Mouse (Mus musculus): ENCODE measurements around the gene Tspo. TPM values are rescaled to one million over a fixed set of nuclear protein-coding genes. Genes with fewer than 3 reads are reported as not detected.

The Tspo gene
- total and polyA plus RNA-seq, 3 experiments, result 20.8 to 70.3 (median 42.4) TPM

DNA sequence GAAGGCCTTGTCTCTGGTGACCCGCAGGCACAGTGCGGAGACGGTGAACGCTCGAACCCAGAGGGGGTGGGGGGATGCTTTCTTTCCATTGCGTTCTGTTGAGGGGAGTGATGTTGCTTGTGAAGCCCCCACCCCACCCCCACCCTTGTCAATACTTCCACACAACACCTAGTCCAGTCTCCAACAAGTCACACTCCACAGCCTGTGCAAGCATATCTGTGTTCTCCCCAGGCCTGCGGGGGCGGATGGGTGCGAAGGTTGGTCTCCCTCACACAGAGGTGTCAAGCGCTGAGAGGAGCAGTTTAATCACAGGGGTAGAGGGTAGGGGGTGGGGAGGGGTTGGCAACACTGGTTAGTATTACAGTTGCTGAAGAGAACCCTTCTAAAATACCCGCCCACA lies 42.8 kb downstream of the Tspo start:
- in situ Hi-C loops (cut with MboI; ENCODE audit: low pct_ligation_motif_present, low pct_unique_long_range_greater_than_20kb, low sequenced_read_pairs), result no loop called here

DNA sequence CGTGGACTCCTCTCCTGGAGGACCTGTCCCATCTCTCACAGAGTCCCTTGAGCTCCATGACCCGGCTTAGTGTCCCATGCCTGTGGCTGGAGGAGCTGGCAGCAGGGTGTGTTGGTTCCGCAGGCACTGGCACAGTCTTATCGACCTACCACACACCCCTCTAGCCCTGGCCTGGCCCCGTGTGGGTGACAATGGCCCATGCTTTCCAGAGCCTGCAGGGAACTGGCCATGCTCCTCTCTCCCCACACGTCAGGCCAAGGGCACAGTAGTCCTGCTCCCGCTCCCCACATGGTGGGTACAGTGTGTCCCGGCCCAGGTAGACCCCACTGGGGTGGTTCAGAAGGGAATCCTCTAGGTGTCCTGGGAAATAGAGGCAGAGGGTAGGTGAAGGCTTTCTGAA lies 43.3 kb downstream of the Tspo start:
- Histone ChIP-seq H3K4me1 (ENCODE audit: control insufficient read depth in 1 of 2, insufficient read depth in 2 of 2) (peaks cover 6 to 8% of the 10 kb centered on the region in 2 experiments), H3K9ac (ENCODE audit: insufficient read depth, low read depth) (no peak overlapping the region), H3K27ac (ENCODE audit: insufficient read depth, low read depth) (no peak overlapping the region), H3K4me3 (replicated peaks in 1 of 3; ENCODE audit: low read depth in 2 of 3, low read length in 2 of 3, poor library complexity in 1 of 3) (no peak overlapping the region), H3K36me3 (replicated peaks in 1 of 2; ENCODE audit: control insufficient read depth in 1 of 2, insufficient read depth in 1 of 2, low read length in 1 of 2) (no peaks in the 10 kb centered on the region), H3K4me2 (ENCODE audit: insufficient read depth, low read depth, poor library complexity, severe bottlenecking) (no peak overlapping the region), H3K9me3 (replicated peaks; ENCODE audit: low read length) (no peaks in the 10 kb centered on the region), H3K79me2 (replicated peaks; ENCODE audit: control insufficient read depth, extremely low read depth, insufficient read depth, poor library complexity, severe bottlenecking) (no peaks in the 10 kb centered on the region), H3K27me3 (replicated peaks) (peaks cover 48% of the 10 kb centered on the region)
- dilution Hi-C loops (cut with MboI; ENCODE audit: extremely low pct_ligation_motif_present, extremely low pct_unique_long_range_greater_than_20kb, low sequenced_read_pairs), result no loop called here
- no peak for TF ChIP-seq ZC3H11A (IDR thresholded peaks at IDR 0.05; ENCODE audit: low read depth, low read length)
- no peak for TF ChIP-seq HCFC1 (IDR thresholded peaks at IDR 0.05; ENCODE audit: low read depth, low read length)
- no peak for TF ChIP-seq ZNF384 (IDR thresholded peaks at IDR 0.05; ENCODE audit: low read depth, low read length)
- no peak for TF ChIP-seq RCOR1 (conservative IDR thresholded peaks at IDR 0.05; ENCODE audit: low read depth, low read length)
- no peak for TF ChIP-seq RAD21 (IDR thresholded peaks at IDR 0.05; ENCODE audit: low read depth, low read length)
- no peak for TF ChIP-seq CHD1 (IDR thresholded peaks at IDR 0.05; ENCODE audit: low read depth, low read length)
- no peak for TF ChIP-seq NRF1 (IDR thresholded peaks at IDR 0.05; ENCODE audit: low read depth, low read length)
- no peak for TF ChIP-seq JUN (IDR thresholded peaks at IDR 0.05; ENCODE audit: insufficient read depth, low read depth, low read length)
- no peak for TF ChIP-seq EP300 (IDR thresholded peaks at IDR 0.05; ENCODE audit: low read length)
- no peak for TF ChIP-seq IRF4 (IDR thresholded peaks at IDR 0.05; ENCODE audit: low read depth, low read length)
- DNase-seq (ENCODE audit: extremely low read depth), result no peak
- in situ Hi-C loops (cut with MboI; ENCODE audit: low pct_ligation_motif_present, low pct_unique_long_range_greater_than_20kb, low sequenced_read_pairs), result no loop called here

More for the DNA sequence above, 42.8 kb downstream of the Tspo start:
- H3K36me3 ChIP-seq (replicated peaks in 1 of 2; ENCODE audit: control insufficient read depth in 1 of 2, insufficient read depth in 1 of 2, low read length in 1 of 2), result no peaks in the 10 kb centered on the region
- peaks cover 43% of the 10 kb centered on the region for H3K27me3 ChIP-seq (replicated peaks)
- no peaks in the 10 kb centered on the region for H3K79me2 ChIP-seq (replicated peaks; ENCODE audit: control insufficient read depth, extremely low read depth, insufficient read depth, poor library complexity, severe bottlenecking)
- no peak overlapping the region for H3K9ac ChIP-seq (ENCODE audit: insufficient read depth, low read depth)
- H3K27ac ChIP-seq (ENCODE audit: insufficient read depth, low read depth), result no peak overlapping the region
- no peak overlapping the region for H3K4me2 ChIP-seq (ENCODE audit: insufficient read depth, low read depth, poor library complexity, severe bottlenecking)
- no peak for DNase-seq (ENCODE audit: extremely low read depth)
- dilution Hi-C loops (cut with MboI; ENCODE audit: extremely low pct_ligation_motif_present, extremely low pct_unique_long_range_greater_than_20kb, low sequenced_read_pairs), result no loop called here
- no peak overlapping the region for H3K4me3 ChIP-seq (replicated peaks in 1 of 3; ENCODE audit: low read depth in 2 of 3, low read length in 2 of 3, poor library complexity in 1 of 3)
- peaks cover 6 to 8% of the 10 kb centered on the region in 2 experiments for H3K4me1 ChIP-seq (ENCODE audit: control insufficient read depth in 1 of 2, insufficient read depth in 2 of 2)
- no peaks in the 10 kb centered on the region for H3K9me3 ChIP-seq (replicated peaks; ENCODE audit: low read length)
- no peak for TF ChIP-seq CHD2 (IDR thresholded peaks at IDR 0.05; ENCODE audit: low read length)
- no peak for TF ChIP-seq ZC3H11A (IDR thresholded peaks at IDR 0.05; ENCODE audit: low read depth, low read length)

DNA sequence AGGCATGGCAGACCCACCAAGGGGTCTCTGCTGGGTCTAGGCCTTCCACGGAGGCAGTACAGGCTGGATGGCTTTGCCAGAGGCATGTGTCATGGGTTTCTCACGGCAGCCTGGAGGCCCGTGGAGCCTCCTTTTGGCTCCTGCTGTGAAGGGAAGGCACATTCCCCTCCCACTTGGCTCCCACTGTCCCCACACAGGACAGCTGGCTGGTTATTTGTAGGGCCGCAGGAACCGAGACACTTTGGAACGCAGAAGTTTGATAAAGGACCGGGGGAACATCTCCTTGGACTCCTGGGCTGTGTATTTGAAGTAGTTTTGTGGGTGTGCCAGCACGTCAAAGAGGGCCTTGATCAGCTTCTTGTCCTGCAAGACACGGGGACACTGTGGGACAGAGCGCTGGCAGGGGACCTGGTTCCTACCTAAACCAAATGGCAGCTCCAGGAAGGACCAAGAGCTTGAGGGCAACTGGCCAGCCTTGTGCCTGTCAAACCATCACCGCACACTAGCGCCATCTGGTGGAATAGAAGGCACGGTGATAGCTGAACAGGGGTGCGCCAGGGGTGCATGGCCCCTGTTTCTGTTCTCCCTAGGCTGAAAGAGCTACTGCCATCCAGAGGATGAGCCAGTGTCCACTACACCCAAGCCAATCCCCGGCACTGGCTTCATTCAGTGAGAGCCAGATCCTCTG lies 43.9 kb downstream of the Tspo start:
- Histone ChIP-seq H3K4me2 (ENCODE audit: insufficient read depth, low read depth, poor library complexity, severe bottlenecking) (no peak overlapping the region), H3K27ac (ENCODE audit: insufficient read depth, low read depth) (no peak overlapping the region)
- no peak for TF ChIP-seq GABPA (IDR thresholded peaks at IDR 0.05; ENCODE audit: insufficient replicate concordance, low read depth, low read length)
- peak; percentile 58 for TF ChIP-seq RAD21 (IDR thresholded peaks at IDR 0.05; ENCODE audit: low read depth, low read length)
- TF ChIP-seq MYC (IDR thresholded peaks at IDR 0.05; ENCODE audit: low read depth, low read length), result no peak
- no peak for TF ChIP-seq ZMIZ1 (IDR thresholded peaks at IDR 0.05; ENCODE audit: low read depth, low read length)
- no peak for TF ChIP-seq KAT2A (IDR thresholded peaks at IDR 0.05; ENCODE audit: insufficient replicate concordance, low read length)
- no peak for TF ChIP-seq MEF2A (IDR thresholded peaks at IDR 0.05; ENCODE audit: borderline replicate concordance, low read depth, low read length)
- no peak for TF ChIP-seq RCOR1 (conservative IDR thresholded peaks at IDR 0.05; ENCODE audit: low read depth, low read length)
- TF ChIP-seq MAZ (IDR thresholded peaks at IDR 0.05; ENCODE audit: low read depth, low read length), result no peak
- TF ChIP-seq SMC3 (IDR thresholded peaks at IDR 0.05; ENCODE audit: low read depth, low read length), result peak; percentile 65
- no peak for TF ChIP-seq JUN (IDR thresholded peaks at IDR 0.05; ENCODE audit: insufficient read depth, low read depth, low read length)
- no peak for TF ChIP-seq HCFC1 (IDR thresholded peaks at IDR 0.05; ENCODE audit: low read depth, low read length)
- TF ChIP-seq PAX5 (IDR thresholded peaks at IDR 0.05; ENCODE audit: low read length), result no peak
- TF ChIP-seq NRF1 (IDR thresholded peaks at IDR 0.05; ENCODE audit: low read depth, low read length), result no peak
- peak; percentile 55 to 81 for TF ChIP-seq CTCF (conservative IDR thresholded peaks at IDR 0.05 in 1 of 2, IDR thresholded peaks at IDR 0.05 in 1 of 2; ENCODE audit: low read depth in 2 of 2, low read length in 2 of 2)
- no peak for TF ChIP-seq MAX (IDR thresholded peaks at IDR 0.05; ENCODE audit: low read length)
- no peak for TF ChIP-seq UBTF (IDR thresholded peaks at IDR 0.05; ENCODE audit: low read depth, low read length)
- no peak for TF ChIP-seq SIN3A (IDR thresholded peaks at IDR 0.05; ENCODE audit: low read length)
- no peak for TF ChIP-seq MAFK (IDR thresholded peaks at IDR 0.05; ENCODE audit: insufficient replicate concordance, low read length)

More for the DNA sequence above, 43.9 kb downstream of the Tspo start:
- H3K27me3 ChIP-seq (replicated peaks), result peaks cover 53% of the 10 kb centered on the region
- H3K79me2 ChIP-seq (replicated peaks; ENCODE audit: control insufficient read depth, extremely low read depth, insufficient read depth, poor library complexity, severe bottlenecking), result no peaks in the 10 kb centered on the region
- H3K9ac ChIP-seq (ENCODE audit: insufficient read depth, low read depth), result no peak overlapping the region
- H3K36me3 ChIP-seq (replicated peaks in 1 of 2; ENCODE audit: control insufficient read depth in 1 of 2, insufficient read depth in 1 of 2, low read length in 1 of 2), result no peaks in the 10 kb centered on the region
- no peak overlapping the region for H3K4me3 ChIP-seq (replicated peaks in 1 of 3; ENCODE audit: low read depth in 2 of 3, low read length in 2 of 3, poor library complexity in 1 of 3)
- dilution Hi-C loops (cut with MboI; ENCODE audit: extremely low pct_ligation_motif_present, extremely low pct_unique_long_range_greater_than_20kb, low sequenced_read_pairs), result no loop called here
- peaks cover 6 to 8% of the 10 kb centered on the region in 2 experiments for H3K4me1 ChIP-seq (ENCODE audit: control insufficient read depth in 1 of 2, insufficient read depth in 2 of 2)
- in situ Hi-C loops (cut with MboI; ENCODE audit: low pct_ligation_motif_present, low pct_unique_long_range_greater_than_20kb, low sequenced_read_pairs), result no loop called here
- peak; percentile 59 for DNase-seq (ENCODE audit: extremely low read depth)
- no peaks in the 10 kb centered on the region for H3K9me3 ChIP-seq (replicated peaks; ENCODE audit: low read length)
